8 mouse cellular contexts compared by ENCODE assay signal in the genomic region with DNA sequence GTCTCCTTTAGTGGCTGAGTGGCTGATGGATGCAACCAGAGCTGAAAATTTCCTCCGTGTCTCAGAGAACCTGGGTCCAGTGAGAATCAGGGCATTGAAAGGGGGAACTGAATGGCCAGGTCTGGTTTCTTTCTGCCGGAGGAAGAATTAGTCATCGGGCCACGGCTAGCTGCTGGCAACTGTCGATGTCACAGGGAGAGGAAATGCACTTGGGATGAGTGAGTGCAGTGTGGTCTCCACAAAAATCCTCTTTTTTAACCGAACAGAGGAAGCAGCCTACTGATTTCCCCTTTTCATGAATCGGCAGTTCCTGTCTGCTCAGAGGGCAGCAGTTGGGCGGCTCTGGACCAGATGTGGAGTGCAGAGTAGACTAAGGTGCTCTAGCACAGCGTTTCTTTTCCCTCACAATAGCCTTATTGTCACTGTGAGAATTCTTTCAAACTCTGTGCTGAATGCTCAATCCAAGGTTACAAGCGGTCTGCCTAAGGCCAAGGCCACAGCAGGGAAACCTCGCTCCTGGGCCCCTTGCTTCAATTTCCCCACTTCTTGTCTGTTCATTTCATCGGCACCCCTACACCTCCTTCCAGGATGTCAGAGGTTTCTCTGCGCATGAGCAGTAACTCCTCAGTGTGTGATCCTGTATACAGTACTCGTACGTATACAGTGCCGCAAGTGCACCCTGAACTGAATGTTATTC. TPM values are rescaled to one million over a fixed set of nuclear protein-coding genes. Genes with fewer than 3 reads are reported as not detected.
DNase-seq lines count a peak whose midpoint lies in the region; ATAC-seq and TF ChIP-seq lines count a peak whose summit lies in the region.

No protein-coding gene starts in this region.

- WGBS in kidney, embryonic 15.5 days: 27% methylated on average over 16 of the region's 16 CpGs

- H3K4me3 ChIP-seq in kidney, embryonic 15.5 days (replicated peaks): no peak overlapping the region; the same call in 1 of the 2 replicates

- no peak; the same call in 1 of the 2 replicates for ATAC-seq in kidney, embryonic 15.5 days (replicated peaks; ENCODE audit: low FRiP score)
- ATAC-seq in megakaryocyte progenitor cell, adult 5-6 weeks (replicated peaks; ENCODE audit: poor library complexity): peak; percentile 90

- peak overlapping the region; percentile 86 for H3K27ac ChIP-seq in kidney, embryonic 15.5 days

- TF ChIP-seq POLR2A in brain, embryonic 14.5 days (IDR thresholded peaks at IDR 0.05; ENCODE audit: borderline replicate concordance, extremely low read depth, insufficient read depth, insufficient read length, poor library complexity, severe bottlenecking): no peak

- peak; percentile 28 for DNase-seq in urinary bladder, postnatal 14 days (ENCODE audit: low spot score)
- DNase-seq in urinary bladder, postnatal 10 days (ENCODE audit: low spot score): no peak
- DNase-seq in brain, embryonic 14.5 days (ENCODE audit: low read depth): peak; percentile 43
- peak; percentile 63 to 71 for DNase-seq in heart, adult 9 months (ENCODE audit: low spot score in 2 of 2)
- peak; percentile 85 for DNase-seq in thymus, postnatal 0 days (ENCODE audit: low spot score)
- no peak for DNase-seq in spleen, adult 12 weeks (ENCODE audit: low spot score)

- no peaks in the 10 kb centered on the region for H3K36me3 ChIP-seq in kidney, embryonic 15.5 days

- TF ChIP-seq CTCF in brain, embryonic 14.5 days (IDR thresholded peaks at IDR 0.05; ENCODE audit: borderline replicate concordance, extremely low read depth, insufficient read depth, insufficient read length): no peak

- H3K4me2 ChIP-seq in kidney, embryonic 15.5 days: peak overlapping the region; percentile 42

- no peaks in the 10 kb centered on the region for H3K27me3 ChIP-seq in kidney, embryonic 15.5 days

- no peak overlapping the region for H3K9ac ChIP-seq in kidney, embryonic 15.5 days

- H3K4me1 ChIP-seq in kidney, embryonic 15.5 days: peaks cover 41% of the 10 kb centered on the region

- no peaks in the 10 kb centered on the region for H3K9me3 ChIP-seq in kidney, embryonic 15.5 days (replicated peaks)

RNA-seq across cellular contexts. Expression of a gene that starts 54.1 kb away (rescaled TPM):
- 43.3 and 53.1 TPM in 2 replicates for polyA plus RNA-seq in brain, embryonic 14.5 days (2012; rRNA removed)
- polyA plus RNA-seq in kidney, embryonic 15.5 days (2015; fragmentation: Nextera tagmentation; extraction: Ambion mirVana): 66.0 and 70.1 TPM in 2 replicates
- 64.6 and 106 TPM in 2 replicates for total RNA-seq in megakaryocyte progenitor cell, adult 5-6 weeks (2015)
- 121 and 159 TPM in 2 replicates for total RNA-seq in megakaryocyte progenitor cell, adult 5-6 weeks (2017)
- polyA plus RNA-seq in thymus, postnatal 0 days (2015; fragmentation: Nextera tagmentation; extraction: Ambion mirVana): 10.3 and 11.3 TPM in 2 replicates

Comparison
In these comparisons a context has a peak if more than half of its experiments do, and no peak if none do; other contexts are left out.
1. DNase-seq: peak in urinary bladder, postnatal 14 days (single experiment), brain, embryonic 14.5 days (single experiment), heart, adult 9 months (2 of 2) and thymus, postnatal 0 days (single experiment); none in urinary bladder, postnatal 10 days (single experiment) and spleen, adult 12 weeks (single experiment).